Mouse (Mus musculus) embryonic facial prominence, embryonic 14.5 days (tissue): ENCODE measurements at regions not wholly inside any gene's neighbourhood (a gene's known extent, or its start where the extent isn't known, plus 50 kb on each side); places are given as distances from the start of the nearest gene placed in this dataset.

Source experiments
- ATAC-seq: fragments of 200-750 bp; cut with Nextera tagmentation; 2 replicates; pipeline ENCODE4 v1.8.0; 2017; ENCODE audit warnings: low read depth, moderate number of reproducible peaks, moderate TSS enrichment
- DNase-seq: peaks from one replicate; pipeline ENCODE4 v3.0.0-alpha.2; 2015; ENCODE audit warnings: low spot score
- H3K27ac ChIP-seq: fragments of 300-500 bp; sonication (generic); replicated peaks from 2 replicates; pipeline ENCODE4 v1.5.1; 2014; ENCODE audit warnings: low read depth, mild to moderate bottlenecking, low read length, moderate library complexity
- H3K27me3 ChIP-seq: fragments of 300-500 bp; sonication (generic); replicated peaks from 2 replicates; pipeline ENCODE4 v1.6.1; 2014; ENCODE audit warnings: low read length; ENCODE audit not compliant: control insufficient read depth, insufficient read depth
- H3K36me3 ChIP-seq: fragments of 300-500 bp; sonication (generic); 2 replicates; pipeline ENCODE4 v1.6.1; 2014; ENCODE audit warnings: low read length, mixed read lengths; ENCODE audit not compliant: control insufficient read depth, insufficient read depth
- H3K4me1 ChIP-seq: fragments of 300-500 bp; sonication (generic); 2 replicates; pipeline ENCODE4 v1.6.1; 2014; ENCODE audit warnings: antibody characterized with exemption, low read length; ENCODE audit not compliant: control insufficient read depth, insufficient read depth
- H3K4me2 ChIP-seq: fragments of 300-500 bp; sonication (generic); 2 replicates; pipeline ENCODE4 v1.6.1; 2014; ENCODE audit warnings: low read depth, mild to moderate bottlenecking, low read length, moderate library complexity, mixed read lengths
- H3K4me3 ChIP-seq: fragments of 300-500 bp; sonication (generic); 2 replicates; pipeline ENCODE4 v1.5.1; 2014; ENCODE audit warnings: low read depth, mild to moderate bottlenecking, low read length
- H3K9ac ChIP-seq: fragments of 300-500 bp; sonication (generic); 2 replicates; pipeline ENCODE4 v1.6.1; 2014; ENCODE audit warnings: low read depth, mild to moderate bottlenecking, low read length, moderate library complexity, mixed read lengths
- H3K9me3 ChIP-seq: fragments of 300-500 bp; sonication (generic); 2 replicates; pipeline ENCODE4 v1.6.1; 2016; ENCODE audit warnings: low read length; ENCODE audit not compliant: control insufficient read depth
- WGBS: fragments of 180-500 bp; shearing (Covaris S2); extraction: QIAGEN DNeasy Blood & Tissue Kit; methylation state at CpG from one replicate; pipeline ENCODE4 v1.1.7; 2014; 5-methylcytosine and 5-hydroxymethylcytosine counted together

DNA sequence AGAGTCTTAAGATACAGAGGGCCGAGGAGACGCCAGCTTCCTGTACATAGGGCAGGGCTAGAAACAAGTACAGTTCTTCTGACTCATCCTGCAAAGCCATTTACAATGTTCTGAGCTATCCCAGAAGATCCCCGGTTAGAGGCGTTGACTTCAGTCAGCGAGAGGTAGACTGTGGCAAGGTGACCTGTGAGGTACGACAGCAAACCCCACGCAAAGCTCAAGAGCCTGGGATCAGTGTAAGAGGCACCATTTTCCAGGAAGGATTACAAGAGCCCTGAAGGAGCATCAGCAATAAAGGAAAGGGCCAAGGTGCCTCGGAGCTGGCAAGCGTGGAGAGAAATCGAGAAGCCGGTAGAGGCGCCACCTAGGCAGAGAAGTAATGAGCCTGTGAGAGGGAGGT, 61.8 kb upstream of the Frmd6 start:
- Histone ChIP-seq H3K27ac (no peak overlapping the region), H3K4me3 (no peak overlapping the region), H3K9me3 (no peaks in the 10 kb centered on the region), H3K36me3 (no peaks in the 10 kb centered on the region), H3K9ac (no peak overlapping the region), H3K27me3 (no peaks in the 10 kb centered on the region), H3K4me1 (no peaks in the 10 kb centered on the region), H3K4me2 (no peak overlapping the region)
- DNase-seq (no peak), ATAC-seq (no peak)
- WGBS = 91% methylated on average over 12 of the region's 12 CpGs

DNA sequence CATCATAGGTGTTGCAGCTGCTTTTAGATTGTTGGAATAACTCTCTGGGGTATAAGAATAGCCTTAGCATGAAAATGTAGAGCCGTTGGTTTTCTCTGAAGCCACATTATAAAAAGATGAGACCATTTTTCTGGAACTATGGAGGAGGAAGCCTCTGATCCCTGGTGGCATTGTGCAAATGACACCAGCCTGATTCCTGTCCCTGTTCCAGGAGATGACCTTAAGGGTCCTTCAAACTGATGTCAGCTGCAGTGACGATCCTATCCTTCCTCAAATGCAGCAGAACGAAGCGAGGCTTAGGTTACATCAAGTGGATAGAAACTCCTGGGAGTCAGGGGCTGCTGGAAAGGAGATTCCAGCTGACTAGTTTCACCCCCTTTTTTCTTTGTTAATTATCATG, 59.0 kb upstream of the Frmd6 start:
- Histone ChIP-seq H3K9ac (no peak overlapping the region), H3K36me3 (no peaks in the 10 kb centered on the region), H3K4me1 (no peaks in the 10 kb centered on the region), H3K27ac (no peak overlapping the region), H3K4me3 (no peak overlapping the region), H3K27me3 (no peaks in the 10 kb centered on the region), H3K4me2 (no peak overlapping the region), H3K9me3 (no peaks in the 10 kb centered on the region)
- DNase-seq (no peak), ATAC-seq (no peak)
- 68% methylated on average over 4 of the region's 4 CpGs for WGBS

DNA sequence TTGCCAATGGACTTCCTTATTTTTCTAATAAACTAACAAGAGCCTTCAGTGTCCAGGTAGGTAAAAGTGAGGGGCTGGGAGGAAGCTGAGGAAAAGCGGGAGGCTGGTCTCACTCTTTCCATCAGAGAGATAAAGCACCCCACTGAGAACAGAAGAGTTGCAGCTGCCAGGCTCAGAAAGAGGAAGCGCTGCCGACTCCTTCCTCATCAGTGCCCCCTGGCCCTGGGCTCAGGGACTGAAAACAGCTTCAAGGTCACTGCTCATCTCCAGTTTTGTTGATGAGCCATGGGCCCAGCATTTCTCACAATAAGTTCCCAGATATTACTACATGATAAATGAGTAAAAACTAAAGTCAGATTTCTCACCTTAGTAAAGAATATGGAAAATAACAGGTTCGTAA, 57.4 kb upstream of the Frmd6 start:
- Histone ChIP-seq H3K27me3 (no peaks in the 10 kb centered on the region), H3K4me3 (no peak overlapping the region), H3K4me1 (no peaks in the 10 kb centered on the region), H3K9me3 (no peaks in the 10 kb centered on the region), H3K9ac (no peak overlapping the region), H3K4me2 (no peak overlapping the region), H3K36me3 (no peaks in the 10 kb centered on the region), H3K27ac (no peak overlapping the region)
- ATAC-seq = no peak
- no peak for DNase-seq
- 47% methylated on average over 4 of the region's 4 CpGs for WGBS

DNA sequence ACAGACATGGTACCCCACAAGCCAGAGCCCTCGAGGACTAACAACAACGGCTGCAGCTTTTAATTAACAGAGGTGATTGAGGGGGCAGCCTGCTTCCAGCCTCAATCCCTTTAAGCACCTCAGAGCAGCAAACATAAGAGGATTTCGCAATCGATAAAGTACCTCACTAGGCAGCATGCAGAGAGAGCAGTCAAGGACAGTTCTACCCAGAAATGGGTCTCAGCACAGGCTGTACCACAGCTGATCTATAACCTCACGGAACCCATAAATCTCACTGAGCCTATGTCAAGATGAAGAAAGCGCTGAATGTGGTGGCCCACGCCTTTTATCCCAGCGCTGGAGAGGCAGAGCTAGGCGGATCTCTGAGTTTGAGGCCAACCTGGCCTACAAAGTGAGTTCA, 56.6 kb upstream of the Frmd6 start:
- Histone ChIP-seq H3K27me3 (no peaks in the 10 kb centered on the region), H3K4me3 (no peak overlapping the region), H3K4me1 (no peaks in the 10 kb centered on the region), H3K9me3 (no peaks in the 10 kb centered on the region), H3K36me3 (no peaks in the 10 kb centered on the region), H3K27ac (no peak overlapping the region), H3K4me2 (no peak overlapping the region), H3K9ac (no peak overlapping the region)
- ATAC-seq (no peak), DNase-seq (no peak)
- 82% methylated on average over 9 of the region's 9 CpGs for WGBS

DNA sequence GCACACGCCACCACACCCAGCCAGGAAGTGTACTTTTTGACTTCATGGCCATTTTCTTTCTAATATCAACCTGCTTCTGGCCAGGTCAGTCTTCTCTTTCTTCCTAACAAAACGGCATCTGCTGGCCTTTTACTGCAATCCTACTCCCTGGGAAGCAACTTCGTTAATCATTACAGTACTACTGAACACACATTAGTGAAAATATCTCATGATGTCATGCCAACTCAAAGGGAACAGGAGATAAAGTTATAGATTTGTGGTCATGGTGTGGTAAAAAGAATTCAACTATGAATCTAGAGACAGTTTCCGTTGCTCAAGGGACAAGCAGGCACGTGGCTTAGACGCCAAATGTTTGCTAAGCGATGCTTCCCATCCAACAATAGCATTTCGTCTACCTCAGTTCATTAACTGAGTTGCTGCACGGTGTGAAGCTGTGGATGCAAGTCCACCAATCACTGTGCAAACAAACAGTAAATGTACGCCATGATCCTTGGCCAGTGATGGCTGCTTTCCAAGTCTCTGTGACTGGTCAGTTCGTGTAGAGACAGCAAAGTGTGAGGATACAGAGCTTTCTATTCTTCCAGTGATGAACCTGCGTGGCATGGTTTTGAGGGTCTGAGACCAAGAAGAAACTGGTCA, 55.7 kb upstream of the Frmd6 start:
- Histone ChIP-seq H3K4me1 (no peaks in the 10 kb centered on the region), H3K27me3 (no peaks in the 10 kb centered on the region), H3K9me3 (no peaks in the 10 kb centered on the region), H3K36me3 (no peaks in the 10 kb centered on the region), H3K4me2 (no peak overlapping the region), H3K4me3 (no peak overlapping the region), H3K27ac (no peak overlapping the region), H3K9ac (no peak overlapping the region)
- WGBS = 91% methylated on average over 12 of the region's 12 CpGs
- ATAC-seq (no peak), DNase-seq (no peak)

DNA sequence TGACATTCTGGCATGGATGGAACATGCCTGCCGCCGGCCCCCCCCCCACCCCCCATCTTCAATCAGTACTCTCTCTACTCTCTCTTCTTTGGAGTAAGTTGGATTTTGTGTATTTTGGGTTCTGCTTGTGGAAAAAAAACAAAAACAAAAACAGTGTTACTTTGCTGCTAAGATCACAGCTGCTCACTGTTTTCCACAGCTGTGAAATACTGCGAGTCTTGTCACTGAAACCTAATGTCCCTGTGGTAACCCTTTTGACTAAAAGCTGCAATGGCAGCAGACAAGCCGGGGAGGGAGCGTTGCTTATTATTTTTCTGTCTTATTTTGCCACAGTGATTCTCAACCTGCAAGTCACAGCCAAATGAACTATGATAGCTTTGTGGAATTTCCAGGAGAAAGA, 51.3 kb upstream of the Frmd6 start:
- Histone ChIP-seq H3K4me1 (no peaks in the 10 kb centered on the region; the same call in 1 of the 2 replicates), H3K36me3 (no peaks in the 10 kb centered on the region), H3K9ac (no peak overlapping the region), H3K4me2 (no peak overlapping the region), H3K27me3 (no peaks in the 10 kb centered on the region), H3K27ac (no peak overlapping the region), H3K9me3 (no peaks in the 10 kb centered on the region), H3K4me3 (no peak overlapping the region)
- ATAC-seq (no peak), DNase-seq (no peak)
- 79% methylated on average over 5 of the region's 5 CpGs for WGBS

DNA sequence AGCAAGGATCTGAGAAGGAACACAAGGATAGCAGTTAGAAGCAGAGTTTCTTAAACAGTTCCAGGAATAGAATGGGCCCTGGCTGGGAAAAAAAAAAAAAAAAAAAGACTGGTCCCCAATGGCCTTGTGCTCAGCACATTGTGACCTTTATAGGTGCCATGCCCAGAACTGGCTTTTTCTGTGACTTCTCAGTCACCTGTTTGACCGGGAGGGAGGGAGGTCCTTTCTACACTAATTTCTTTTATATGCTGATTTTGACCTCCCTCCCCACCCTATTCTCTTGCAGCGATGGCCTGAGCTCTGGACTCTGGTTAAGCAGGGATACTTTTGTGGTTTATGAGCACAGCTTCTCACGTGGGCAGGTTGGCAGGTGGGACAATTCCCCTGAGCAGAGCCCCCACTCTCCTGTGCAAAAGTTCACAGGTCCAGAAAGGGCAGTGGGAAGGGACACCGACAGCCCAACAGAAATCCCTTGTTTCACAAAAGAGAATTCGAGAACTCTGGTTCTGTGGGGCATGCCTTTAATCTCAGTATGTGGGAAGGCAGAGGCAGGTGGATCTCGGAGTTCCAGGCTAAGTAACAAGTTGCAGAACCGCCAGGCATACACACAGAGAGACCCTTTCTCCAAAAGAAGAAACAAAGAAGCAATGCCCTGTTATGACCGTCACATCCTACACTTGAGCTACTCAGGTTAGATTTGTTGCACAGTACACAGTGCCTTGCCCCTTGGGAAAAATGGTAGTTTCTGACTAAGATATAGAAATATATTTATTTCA, 50.3 kb upstream of the Frmd6 start:
- Histone ChIP-seq H3K36me3 (no peaks in the 10 kb centered on the region), H3K27ac (no peak overlapping the region), H3K4me2 (no peak overlapping the region), H3K9me3 (no peaks in the 10 kb centered on the region), H3K9ac (no peak overlapping the region), H3K4me1 (no peaks in the 10 kb centered on the region; the same call in 1 of the 2 replicates), H3K4me3 (no peak overlapping the region), H3K27me3 (no peaks in the 10 kb centered on the region)
- WGBS = 77% methylated on average over 8 of the region's 8 CpGs
- ATAC-seq (no peak), DNase-seq (no peak)
